Mouse (Mus musculus) cortical plate, adult 2 months (tissue): ENCODE measurements around the gene Ppib.
A peak's percentile ranks its signal among the peaks of the same experiment; 100 is the strongest.

Experiments used
- CTCF ChIP-seq: fragments of 200-500 bp; IDR thresholded peaks from 2 replicates; pipeline ENCODE4 v1.5.1; 2011; ENCODE audit warnings: mild to moderate bottlenecking, control low read depth, low read length; ENCODE audit not compliant: insufficient read depth; ENCODE audit errors: extremely low read depth
- POLR2A ChIP-seq: fragments of 200-500 bp; IDR thresholded peaks from 2 replicates; pipeline ENCODE4 v1.6.1; 2011; ENCODE audit warnings: mild to moderate bottlenecking, low read length, control low read depth; ENCODE audit not compliant: insufficient read depth; ENCODE audit errors: extremely low read depth

DNA sequence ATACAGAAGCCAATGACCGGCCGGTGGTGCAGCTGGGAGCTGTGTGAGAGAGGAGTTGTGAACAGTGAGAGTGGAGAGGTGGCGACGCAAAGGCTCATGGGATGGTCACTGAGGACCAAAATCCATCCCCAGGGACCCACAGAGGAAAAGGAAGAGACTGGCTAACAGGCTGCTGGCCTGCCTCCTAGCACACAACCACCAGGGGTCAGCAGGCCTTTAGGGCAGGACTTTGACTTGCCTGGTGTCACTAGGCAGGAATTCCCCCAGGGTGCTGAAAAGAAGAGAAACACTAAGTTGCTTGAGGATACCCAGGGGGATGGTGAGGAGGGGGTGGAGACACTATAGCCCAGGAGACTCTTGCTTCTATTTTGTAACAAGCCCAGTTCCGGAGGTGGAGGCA lies 7.5 kb downstream of the Ppib start:
- TF ChIP-seq CTCF (peak; percentile 46), POLR2A (0 out of 2 replicates have a peak, but pooled peaks have one; percentile 9)
